Mouse (Mus musculus): ENCODE measurements around the gene Peg3.

GRCm38 (mm10) chr7:6685511-6685910 lies 44.7 kb downstream of the Peg3 start:
- TF ChIP-seq CTCF (IDR thresholded peaks at IDR 0.05; ENCODE audit: control insufficient read depth, insufficient read depth, low read length) (no peak), POLR2A (IDR thresholded peaks at IDR 0.05; ENCODE audit: borderline replicate concordance, control insufficient read depth, low read depth, low read length) (no peak)
